Mouse (Mus musculus) E14TG2a.4 (cell line): Measurements from ENCODE around the gene Ptprn.
A peak's percentile ranks its signal among the peaks of the same experiment; 100 is the strongest.

Source experiments
- CTCF ChIP-seq: conservative IDR thresholded peaks from 2 replicates; pipeline ENCODE4 v1.5.1; 2014; ENCODE audit warnings: low read length
- POU5F1 ChIP-seq: IDR thresholded peaks from 2 replicates; pipeline ENCODE4 v1.6.1; 2014; ENCODE audit warnings: low read length, borderline replicate concordance

GRCm38 (mm10) chr1:75234606-75235005, 29.7 kb downstream of the Ptprn start:
- TF ChIP-seq CTCF (peak; percentile 36; the same call in 1 of the 2 replicates), POU5F1 (no peak)
